Mouse (Mus musculus): ENCODE measurements around the gene Celf2. TPM values are rescaled to one million over a fixed set of nuclear protein-coding genes. Genes with fewer than 3 reads are reported as not detected.
"Not testable (repeated sequence)": the region's sequence is repeated elsewhere in the genome, so short reads cannot be mapped to it uniquely, and the experiment has no call there.

Celf2 gene
- polyA plus RNA-seq (2014; fragmentation: Nextera tagmentation; extraction: Ambion mirVana): 51.0 and 54.5 TPM in 2 replicates

- not testable (repeated sequence) for H3K27me3 ChIP-seq (ENCODE audit: control insufficient read depth, insufficient read depth, low read length); H3K9me3 ChIP-seq (replicated peaks; ENCODE audit: control insufficient read depth, low read length); H3K36me3 ChIP-seq (ENCODE audit: control insufficient read depth, insufficient read depth, low read length); ATAC-seq (replicated peaks; ENCODE audit: insufficient number of reproducible peaks, low FRiP score, low TSS enrichment); H3K4me2 ChIP-seq; H3K4me3 ChIP-seq (ENCODE audit: low read depth, low read length); H3K27ac ChIP-seq (ENCODE audit: low read depth, low read length); H3K4me1 ChIP-seq (ENCODE audit: control insufficient read depth, insufficient read depth, low read length); H3K9ac ChIP-seq (ENCODE audit: low read depth, low read length)
- 79% methylated on average over 9 of the region's 9 CpGs for WGBS (ENCODE audit: insufficient replicate concordance)
These were observed at the start of gene Celf2 for GRCm38 (mm10) chr2:7509463-7509862. TSS of gene Celf2 (minus strand) at chr2:7509563.

- H3K27ac ChIP-seq (ENCODE audit: low read depth, low read length): no peak overlapping the region
- no peaks in the 10 kb centered on the region for H3K27me3 ChIP-seq (ENCODE audit: control insufficient read depth, insufficient read depth, low read length)
- no peak overlapping the region for H3K4me2 ChIP-seq
- no peaks in the 10 kb centered on the region for H3K9me3 ChIP-seq (replicated peaks; ENCODE audit: control insufficient read depth, low read length)
- no peaks in the 10 kb centered on the region for H3K36me3 ChIP-seq (ENCODE audit: control insufficient read depth, insufficient read depth, low read length)
- no peak overlapping the region for H3K4me3 ChIP-seq (ENCODE audit: low read depth, low read length)
- 74% methylated on average over 4 of the region's 4 CpGs for WGBS (ENCODE audit: insufficient replicate concordance)
- ATAC-seq (replicated peaks; ENCODE audit: insufficient number of reproducible peaks, low FRiP score, low TSS enrichment): no peak
- no peak overlapping the region for H3K9ac ChIP-seq (ENCODE audit: low read depth, low read length)
- H3K4me1 ChIP-seq (ENCODE audit: control insufficient read depth, insufficient read depth, low read length): no peaks in the 10 kb centered on the region
These were observed 46.0 kb upstream of the Celf2 start for GRCm38 (mm10) chr2:7555144-7555892.

GRCm38 (mm10) chr2:7554601-7555000 is 45.2 kb upstream of the Celf2 start:
- WGBS (ENCODE audit: insufficient replicate concordance): 46% methylated on average over 1 of the region's 1 CpGs
- Histone ChIP-seq H3K36me3 (ENCODE audit: control insufficient read depth, insufficient read depth, low read length) (no peaks in the 10 kb centered on the region), H3K27ac (ENCODE audit: low read depth, low read length) (no peak overlapping the region), H3K9me3 (replicated peaks; ENCODE audit: control insufficient read depth, low read length) (no peaks in the 10 kb centered on the region), H3K27me3 (ENCODE audit: control insufficient read depth, insufficient read depth, low read length) (no peaks in the 10 kb centered on the region), H3K4me2 (no peak overlapping the region), H3K4me1 (ENCODE audit: control insufficient read depth, insufficient read depth, low read length) (no peaks in the 10 kb centered on the region), H3K9ac (ENCODE audit: low read depth, low read length) (no peak overlapping the region), H3K4me3 (ENCODE audit: low read depth, low read length) (no peak overlapping the region)
- no peak for ATAC-seq (replicated peaks; ENCODE audit: insufficient number of reproducible peaks, low FRiP score, low TSS enrichment)

- ATAC-seq (replicated peaks; ENCODE audit: insufficient number of reproducible peaks, low FRiP score, low TSS enrichment): no peak
- WGBS (ENCODE audit: insufficient replicate concordance): 83% methylated on average over 3 of the region's 3 CpGs
These were observed 43.5 kb upstream of the Celf2 start for GRCm38 (mm10) chr2:7552887-7553286.

GRCm38 (mm10) chr2:7548886-7549285 is 39.5 kb upstream of the Celf2 start:
- Histone ChIP-seq H3K36me3 (ENCODE audit: control insufficient read depth, insufficient read depth, low read length) (no peaks in the 10 kb centered on the region), H3K27ac (ENCODE audit: low read depth, low read length) (no peak overlapping the region), H3K4me2 (no peak overlapping the region), H3K9ac (ENCODE audit: low read depth, low read length) (no peak overlapping the region), H3K9me3 (replicated peaks; ENCODE audit: control insufficient read depth, low read length) (no peaks in the 10 kb centered on the region), H3K4me1 (ENCODE audit: control insufficient read depth, insufficient read depth, low read length) (peaks cover 5% of the 10 kb centered on the region), H3K27me3 (ENCODE audit: control insufficient read depth, insufficient read depth, low read length) (no peaks in the 10 kb centered on the region), H3K4me3 (ENCODE audit: low read depth, low read length) (no peak overlapping the region)
- ATAC-seq (replicated peaks; ENCODE audit: insufficient number of reproducible peaks, low FRiP score, low TSS enrichment): no peak
- 65% methylated on average over 4 of the region's 4 CpGs for WGBS (ENCODE audit: insufficient replicate concordance)

More at GRCm38 (mm10) chr2:7552887-7553286, 43.5 kb upstream of the Celf2 start:
- H3K27ac ChIP-seq (ENCODE audit: low read depth, low read length): no peak overlapping the region
- no peak overlapping the region for H3K4me2 ChIP-seq
- no peak overlapping the region for H3K9ac ChIP-seq (ENCODE audit: low read depth, low read length)
- H3K27me3 ChIP-seq (ENCODE audit: control insufficient read depth, insufficient read depth, low read length): no peaks in the 10 kb centered on the region
- no peak overlapping the region for H3K4me3 ChIP-seq (ENCODE audit: low read depth, low read length)
- peaks cover 5% of the 10 kb centered on the region for H3K4me1 ChIP-seq (ENCODE audit: control insufficient read depth, insufficient read depth, low read length)
- H3K9me3 ChIP-seq (replicated peaks; ENCODE audit: control insufficient read depth, low read length): no peaks in the 10 kb centered on the region
- no peaks in the 10 kb centered on the region for H3K36me3 ChIP-seq (ENCODE audit: control insufficient read depth, insufficient read depth, low read length)

GRCm38 (mm10) chr2:7534615-7535204 is 25.3 kb upstream of the Celf2 start:
- Histone ChIP-seq H3K27me3 (ENCODE audit: control insufficient read depth, insufficient read depth, low read length) (no peaks in the 10 kb centered on the region), H3K4me1 (ENCODE audit: control insufficient read depth, insufficient read depth, low read length) (no peaks in the 10 kb centered on the region), H3K9me3 (replicated peaks; ENCODE audit: control insufficient read depth, low read length) (no peaks in the 10 kb centered on the region), H3K4me2 (no peak overlapping the region), H3K4me3 (ENCODE audit: low read depth, low read length) (no peak overlapping the region), H3K27ac (ENCODE audit: low read depth, low read length) (no peak overlapping the region), H3K36me3 (ENCODE audit: control insufficient read depth, insufficient read depth, low read length) (no peaks in the 10 kb centered on the region), H3K9ac (ENCODE audit: low read depth, low read length) (no peak overlapping the region)
- WGBS (ENCODE audit: insufficient replicate concordance): 66% methylated on average over 5 of the region's 5 CpGs
- ATAC-seq (replicated peaks; ENCODE audit: insufficient number of reproducible peaks, low FRiP score, low TSS enrichment): no peak

- no peaks in the 10 kb centered on the region for H3K36me3 ChIP-seq (ENCODE audit: control insufficient read depth, insufficient read depth, low read length)
These were observed 24.8 kb upstream of the Celf2 start for GRCm38 (mm10) chr2:7534195-7534594.

GRCm38 (mm10) chr2:7531185-7531960 is 22.0 kb upstream of the Celf2 start:
- no peaks in the 10 kb centered on the region for H3K27me3 ChIP-seq (ENCODE audit: control insufficient read depth, insufficient read depth, low read length)
- H3K4me1 ChIP-seq (ENCODE audit: control insufficient read depth, insufficient read depth, low read length): peaks cover 6% of the 10 kb centered on the region
- WGBS (ENCODE audit: insufficient replicate concordance): 84% methylated on average over 6 of the region's 6 CpGs

More at GRCm38 (mm10) chr2:7534195-7534594, 24.8 kb upstream of the Celf2 start:
- H3K4me3 ChIP-seq (ENCODE audit: low read depth, low read length): no peak overlapping the region
- H3K9ac ChIP-seq (ENCODE audit: low read depth, low read length): no peak overlapping the region
- no peaks in the 10 kb centered on the region for H3K4me1 ChIP-seq (ENCODE audit: control insufficient read depth, insufficient read depth, low read length)
- no peak overlapping the region for H3K4me2 ChIP-seq
- no peak overlapping the region for H3K27ac ChIP-seq (ENCODE audit: low read depth, low read length)
- no peaks in the 10 kb centered on the region for H3K9me3 ChIP-seq (replicated peaks; ENCODE audit: control insufficient read depth, low read length)
- no peak for ATAC-seq (replicated peaks; ENCODE audit: insufficient number of reproducible peaks, low FRiP score, low TSS enrichment)
- 73% methylated on average over 2 of the region's 2 CpGs for WGBS (ENCODE audit: insufficient replicate concordance)
- H3K27me3 ChIP-seq (ENCODE audit: control insufficient read depth, insufficient read depth, low read length): no peaks in the 10 kb centered on the region

More at GRCm38 (mm10) chr2:7531185-7531960, 22.0 kb upstream of the Celf2 start:
- H3K9me3 ChIP-seq (replicated peaks; ENCODE audit: control insufficient read depth, low read length): no peaks in the 10 kb centered on the region
- no peak overlapping the region for H3K27ac ChIP-seq (ENCODE audit: low read depth, low read length)
- no peak for ATAC-seq (replicated peaks; ENCODE audit: insufficient number of reproducible peaks, low FRiP score, low TSS enrichment)
- no peak overlapping the region for H3K4me3 ChIP-seq (ENCODE audit: low read depth, low read length)
- no peaks in the 10 kb centered on the region for H3K36me3 ChIP-seq (ENCODE audit: control insufficient read depth, insufficient read depth, low read length)
- H3K4me2 ChIP-seq: no peak overlapping the region
- no peak overlapping the region for H3K9ac ChIP-seq (ENCODE audit: low read depth, low read length)
